Mouse (Mus musculus) liver, adult 2 months (tissue): ENCODE results near the gene Entpd2.

Source experiments
- CTCF ChIP-seq: fragments of 200-500 bp; IDR thresholded peaks from 2 replicates; pipeline ENCODE4 v1.5.1; 2011; ENCODE audit warnings: low read depth, low read length, control low read depth
- POLR2A ChIP-seq: fragments of 200-500 bp; IDR thresholded peaks from 2 replicates; pipeline ENCODE4 v1.6.1; 2011; ENCODE audit warnings: low read length, control low read depth; ENCODE audit not compliant: insufficient read depth; ENCODE audit errors: extremely low read depth

GRCm38 (mm10) chr2:25369996-25370395 lies 25.7 kb upstream of the Entpd2 start:
- TF ChIP-seq CTCF (no peak), POLR2A (no peak)
